Mouse (Mus musculus) cerebral cortex, adult 2 months (tissue): ENCODE data around the gene Gm26741.

ENCODE experiments used
- WGBS: fragments of 180-500 bp; shearing (Covaris S2); methylation state at CpG from one replicate; pipeline ENCODE4 v1.1.7; 2018; 5-methylcytosine and 5-hydroxymethylcytosine counted together

The Gm26741 gene

DNA sequence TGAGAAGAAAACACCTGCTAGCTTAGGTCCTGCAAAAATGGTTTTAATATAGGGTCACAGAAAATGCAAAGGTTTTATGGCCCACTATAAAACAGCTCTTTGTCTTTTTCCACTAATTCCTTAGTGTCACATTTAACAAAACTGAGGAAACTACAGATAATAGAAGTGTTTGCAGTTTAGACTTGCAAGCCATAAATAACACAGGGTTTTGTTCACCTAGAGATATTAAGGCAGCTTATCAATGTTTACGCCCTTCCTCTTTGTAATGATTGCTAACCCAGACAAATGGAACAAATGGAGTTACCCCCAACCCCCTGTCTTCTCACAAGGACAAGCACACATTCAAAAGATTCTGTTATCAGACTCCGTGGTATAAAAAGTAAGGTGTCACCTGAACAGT, 32.6 kb downstream of the Gm26741 start:
- 88% methylated on average over 2 of the region's 2 CpGs for WGBS

DNA sequence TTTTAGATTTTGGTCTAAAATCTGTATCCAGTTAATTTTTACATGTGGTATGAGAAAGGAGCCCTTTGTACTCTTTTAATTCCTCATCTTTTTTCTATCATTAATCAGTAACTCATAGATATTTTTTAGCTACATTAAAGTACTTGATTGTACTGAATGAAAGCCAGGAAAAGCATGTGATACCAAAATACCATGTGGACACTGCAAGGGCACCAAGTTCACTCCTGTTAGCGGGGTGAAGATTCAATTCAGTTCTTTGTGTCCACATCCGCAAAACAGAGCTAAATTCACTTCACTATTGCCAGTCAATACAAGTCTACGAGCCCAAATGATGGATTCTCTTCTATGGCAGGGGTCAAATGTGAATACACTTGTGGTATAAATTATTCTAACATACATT, 38.1 kb downstream of the Gm26741 start:
- WGBS: 94% methylated on average over 3 of the region's 3 CpGs

DNA sequence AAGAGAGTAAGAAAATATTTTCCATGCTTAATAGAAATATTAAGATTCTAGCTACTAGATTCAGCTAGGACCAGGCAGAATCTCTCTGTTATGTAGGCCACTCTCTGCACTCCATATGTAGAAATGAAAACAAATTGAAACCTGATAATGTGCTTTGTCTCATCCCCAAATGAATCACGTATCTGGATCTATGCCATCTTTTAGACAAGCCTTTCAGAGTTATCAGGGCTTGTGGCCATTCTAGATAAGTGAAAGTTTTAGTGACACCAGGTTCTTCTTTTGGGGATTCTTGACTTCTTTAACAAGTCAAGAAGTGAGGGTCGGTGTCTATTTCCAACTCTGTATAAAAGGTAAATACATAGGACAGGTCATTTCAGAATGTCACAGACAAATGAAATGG, 40.1 kb downstream of the Gm26741 start:
- 79% methylated on average over 2 of the region's 2 CpGs for WGBS

DNA sequence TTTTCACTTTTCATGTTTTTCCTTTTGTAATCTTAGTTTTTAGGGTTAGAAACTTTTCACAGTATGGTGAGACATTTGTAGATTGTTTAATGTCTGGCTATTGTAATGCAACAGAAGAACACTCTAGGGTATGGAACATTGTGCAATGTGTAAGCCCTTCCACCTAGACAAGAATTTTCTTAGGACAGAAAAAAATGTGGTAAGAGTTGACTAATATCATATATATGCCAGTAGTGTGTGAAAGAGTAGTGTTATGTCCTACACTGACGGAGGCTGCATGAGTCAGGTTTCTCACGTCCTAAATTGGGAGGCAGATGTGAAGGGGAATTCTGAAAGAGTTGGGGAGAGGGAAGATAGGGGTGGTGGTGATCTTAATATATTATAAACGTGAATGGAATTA, 41.2 kb downstream of the Gm26741 start:
- WGBS: 52% methylated on average over 3 of the region's 3 CpGs

DNA sequence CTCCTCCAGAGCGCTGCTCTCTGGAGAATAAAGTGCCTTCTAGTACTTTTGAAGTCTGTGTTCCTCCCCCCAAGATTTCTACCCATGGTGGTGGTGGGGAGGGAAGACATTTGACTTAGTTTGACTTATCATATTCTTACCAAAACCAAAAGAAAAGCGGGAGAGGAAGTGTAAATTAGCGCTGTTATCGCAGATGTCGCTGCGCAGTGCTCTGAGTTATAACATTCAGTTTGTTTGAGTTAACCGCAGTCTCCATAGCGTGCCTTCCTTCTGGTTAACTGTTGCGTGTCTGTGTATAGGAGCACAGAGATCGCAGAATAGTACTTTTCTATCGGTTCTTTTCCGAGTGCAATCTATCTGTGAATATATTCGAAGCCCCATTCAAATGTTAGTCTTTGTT, 46.6 kb downstream of the Gm26741 start:
- WGBS: 94% methylated on average over 13 of the region's 13 CpGs

DNA sequence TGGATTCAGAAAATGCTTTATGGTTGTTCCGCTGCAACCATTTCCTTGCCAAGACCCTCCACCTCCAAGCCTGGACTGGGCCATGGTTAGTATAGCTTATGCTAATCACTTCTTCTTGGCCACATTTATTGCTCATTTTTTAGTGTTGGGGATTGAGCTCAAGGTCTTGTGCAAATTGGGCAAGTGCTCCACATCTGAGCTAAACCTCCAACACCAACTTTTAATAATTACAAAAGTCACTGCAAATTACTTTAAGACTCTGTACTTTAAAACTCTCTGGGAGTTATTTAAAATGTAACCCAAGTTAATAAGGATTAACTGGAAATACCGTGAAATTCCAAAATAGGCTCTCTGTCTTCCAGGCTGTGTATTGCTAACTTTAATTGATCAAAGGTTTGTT, 49.0 kb downstream of the Gm26741 start:
- WGBS: 87% methylated on average over 2 of the region's 2 CpGs
